Mouse (Mus musculus): ENCODE data around the gene Nek5. TPM values are rescaled to one million over a fixed set of nuclear protein-coding genes. Genes with fewer than 3 reads are reported as not detected.

The Nek5 gene
- 1.3 and 1.7 TPM in 2 replicates for polyA plus RNA-seq (2014; fragmentation: Nextera tagmentation; extraction: Ambion mirVana)

- DNase-seq (ENCODE audit: low spot score) (peak; percentile 53), ATAC-seq (ENCODE audit: low FRiP score) (peak; percentile 53; the same call in 1 of the 2 replicates)
- H3K4me1 ChIP-seq (replicated peaks; ENCODE audit: control insufficient read depth, insufficient read depth, low read length) = peaks cover 6% of the 10 kb centered on the region; the same call in 1 of the 2 replicates
- peak within 1 kb of the TSS; percentile 24; the same call in 1 of the 2 replicates for H3K9ac ChIP-seq
- no peaks in the 10 kb centered on the region for H3K27me3 ChIP-seq (ENCODE audit: control insufficient read depth, insufficient read depth, low read length)
- H3K9me3 ChIP-seq (ENCODE audit: control insufficient read depth, low read length) = no peaks in the 10 kb centered on the region
- H3K36me3 ChIP-seq (replicated peaks; ENCODE audit: control insufficient read depth, insufficient read depth) = peaks cover 31% of the 10 kb centered on the region; the same call in 1 of the 2 replicates
- peak within 1 kb of the TSS; percentile 30 for H3K4me3 ChIP-seq (replicated peaks; ENCODE audit: low read length)
- no peak within 1 kb of the TSS for H3K27ac ChIP-seq
- WGBS = 1% methylated on average over 28 of the region's 29 CpGs
- peak within 1 kb of the TSS; percentile 66 for H3K4me2 ChIP-seq (replicated peaks)
Measured at GRCm38 (mm10) chr8:22124220-22125152, at the start of gene Nek5. TSS of gene Nek5 (minus strand) at chr8:22125053.

GRCm38 (mm10) chr8:22169167-22169566 lies 44.3 kb upstream of the Nek5 start:
- Histone ChIP-seq H3K4me3 (replicated peaks; ENCODE audit: low read length) (no peak overlapping the region), H3K9me3 (ENCODE audit: control insufficient read depth, low read length) (no peaks in the 10 kb centered on the region), H3K4me2 (replicated peaks) (no peak overlapping the region), H3K9ac (no peak overlapping the region), H3K27me3 (ENCODE audit: control insufficient read depth, insufficient read depth, low read length) (no peaks in the 10 kb centered on the region), H3K36me3 (replicated peaks; ENCODE audit: control insufficient read depth, insufficient read depth) (peaks cover 11% of the 10 kb centered on the region; the same call in 1 of the 2 replicates), H3K4me1 (replicated peaks; ENCODE audit: control insufficient read depth, insufficient read depth, low read length) (peaks cover 6% of the 10 kb centered on the region; the same call in 1 of the 2 replicates), H3K27ac (no peak overlapping the region)
- ATAC-seq (ENCODE audit: low FRiP score) (no peak), DNase-seq (ENCODE audit: low spot score) (no peak)
- 88% methylated on average over 5 of the region's 5 CpGs for WGBS

- peak within 1 kb of the TSS; percentile 51 for H3K4me3 ChIP-seq (replicated peaks; ENCODE audit: low read length)
- H3K27ac ChIP-seq = peak within 1 kb of the TSS; percentile 81
- peak; percentile 99 for ATAC-seq (ENCODE audit: low FRiP score)
- no peaks in the 10 kb centered on the region for H3K9me3 ChIP-seq (ENCODE audit: control insufficient read depth, low read length)
- under 1% methylated on average over 41 of the region's 43 CpGs for WGBS
- peak within 1 kb of the TSS; percentile 63 for H3K9ac ChIP-seq
- no peaks in the 10 kb centered on the region for H3K27me3 ChIP-seq (ENCODE audit: control insufficient read depth, insufficient read depth, low read length)
- peak; percentile 87 for DNase-seq (ENCODE audit: low spot score)
- H3K4me1 ChIP-seq (replicated peaks; ENCODE audit: control insufficient read depth, insufficient read depth, low read length) = peaks cover 6% of the 10 kb centered on the region; the same call in 1 of the 2 replicates
- H3K4me2 ChIP-seq (replicated peaks) = peak within 1 kb of the TSS; percentile 65
- H3K36me3 ChIP-seq (replicated peaks; ENCODE audit: control insufficient read depth, insufficient read depth) = peaks cover 11% of the 10 kb centered on the region; the same call in 1 of the 2 replicates
Measured at GRCm38 (mm10) chr8:22166080-22166603, 41.3 kb upstream of the Nek5 start, which contains the start of gene Nek3. TSS of gene Nek3 (minus strand) at chr8:22166435.

- DNase-seq (ENCODE audit: low spot score) = no peak
- 60% methylated on average over 10 of the region's 10 CpGs for WGBS
- peak; percentile 39 for ATAC-seq (ENCODE audit: low FRiP score)
Measured at GRCm38 (mm10) chr8:22165251-22166079, 40.6 kb upstream of the Nek5 start.

GRCm38 (mm10) chr8:22164431-22164830 lies 39.6 kb upstream of the Nek5 start:
- Histone ChIP-seq H3K4me1 (replicated peaks; ENCODE audit: control insufficient read depth, insufficient read depth, low read length) (peaks cover 6% of the 10 kb centered on the region; the same call in 1 of the 2 replicates), H3K4me2 (replicated peaks) (no peak overlapping the region), H3K27me3 (ENCODE audit: control insufficient read depth, insufficient read depth, low read length) (no peaks in the 10 kb centered on the region), H3K9me3 (ENCODE audit: control insufficient read depth, low read length) (no peaks in the 10 kb centered on the region), H3K9ac (no peak overlapping the region), H3K27ac (no peak overlapping the region), H3K4me3 (replicated peaks; ENCODE audit: low read length) (no peak overlapping the region), H3K36me3 (replicated peaks; ENCODE audit: control insufficient read depth, insufficient read depth) (peaks cover 18% of the 10 kb centered on the region; the same call in 1 of the 2 replicates)
- ATAC-seq (ENCODE audit: low FRiP score) = no peak
- no peak for DNase-seq (ENCODE audit: low spot score)
- 93% methylated on average over 10 of the region's 10 CpGs for WGBS

More at GRCm38 (mm10) chr8:22165251-22166079, 40.6 kb upstream of the Nek5 start:
- no peaks in the 10 kb centered on the region for H3K27me3 ChIP-seq (ENCODE audit: control insufficient read depth, insufficient read depth, low read length)
- H3K4me1 ChIP-seq (replicated peaks; ENCODE audit: control insufficient read depth, insufficient read depth, low read length) = peaks cover 6% of the 10 kb centered on the region; the same call in 1 of the 2 replicates
- no peaks in the 10 kb centered on the region for H3K9me3 ChIP-seq (ENCODE audit: control insufficient read depth, low read length)
- peak overlapping the region; percentile 63 for H3K9ac ChIP-seq
- H3K4me2 ChIP-seq (replicated peaks) = peak overlapping the region; percentile 65
- H3K4me3 ChIP-seq (replicated peaks; ENCODE audit: low read length) = peak overlapping the region; percentile 51
- H3K36me3 ChIP-seq (replicated peaks; ENCODE audit: control insufficient read depth, insufficient read depth) = peaks cover 11% of the 10 kb centered on the region; the same call in 1 of the 2 replicates
- H3K27ac ChIP-seq = peak overlapping the region; percentile 81

GRCm38 (mm10) chr8:22162206-22162605 lies 37.4 kb upstream of the Nek5 start:
- no peak overlapping the region for H3K4me3 ChIP-seq (replicated peaks; ENCODE audit: low read length)
- H3K27me3 ChIP-seq (ENCODE audit: control insufficient read depth, insufficient read depth, low read length) = no peaks in the 10 kb centered on the region
- ATAC-seq (ENCODE audit: low FRiP score) = no peak
- no peak overlapping the region for H3K27ac ChIP-seq
- H3K36me3 ChIP-seq (replicated peaks; ENCODE audit: control insufficient read depth, insufficient read depth) = 0 out of 2 replicates have a peak, but pooled peaks cover 12% of the 10 kb centered on the region
- no peak for DNase-seq (ENCODE audit: low spot score)
- 91% methylated on average over 8 of the region's 8 CpGs for WGBS
- H3K9ac ChIP-seq = no peak overlapping the region
- H3K4me2 ChIP-seq (replicated peaks) = no peak overlapping the region
- H3K4me1 ChIP-seq (replicated peaks; ENCODE audit: control insufficient read depth, insufficient read depth, low read length) = peaks cover 6% of the 10 kb centered on the region; the same call in 1 of the 2 replicates
- H3K9me3 ChIP-seq (ENCODE audit: control insufficient read depth, low read length) = no peaks in the 10 kb centered on the region

- Histone ChIP-seq H3K27me3 (ENCODE audit: control insufficient read depth, insufficient read depth, low read length) (no peaks in the 10 kb centered on the region), H3K4me3 (replicated peaks; ENCODE audit: low read length) (no peak overlapping the region), H3K27ac (no peak overlapping the region), H3K9ac (no peak overlapping the region), H3K36me3 (replicated peaks; ENCODE audit: control insufficient read depth, insufficient read depth) (peaks cover 10% of the 10 kb centered on the region), H3K4me1 (replicated peaks; ENCODE audit: control insufficient read depth, insufficient read depth, low read length) (no peaks in the 10 kb centered on the region), H3K4me2 (replicated peaks) (no peak overlapping the region), H3K9me3 (ENCODE audit: control insufficient read depth, low read length) (no peaks in the 10 kb centered on the region)
- WGBS = 76% methylated on average over 3 of the region's 3 CpGs
- ATAC-seq (ENCODE audit: low FRiP score) (no peak), DNase-seq (ENCODE audit: low spot score) (no peak)
Measured at GRCm38 (mm10) chr8:22150345-22150663, 25.5 kb upstream of the Nek5 start.

- no peak overlapping the region for H3K27ac ChIP-seq
- no peaks in the 10 kb centered on the region for H3K9me3 ChIP-seq (ENCODE audit: control insufficient read depth, low read length)
- no peaks in the 10 kb centered on the region for H3K27me3 ChIP-seq (ENCODE audit: control insufficient read depth, insufficient read depth, low read length)
- H3K9ac ChIP-seq = no peak overlapping the region
- H3K36me3 ChIP-seq (replicated peaks; ENCODE audit: control insufficient read depth, insufficient read depth) = peaks cover 10% of the 10 kb centered on the region
- WGBS = 94% methylated on average over 11 of the region's 11 CpGs
- H3K4me1 ChIP-seq (replicated peaks; ENCODE audit: control insufficient read depth, insufficient read depth, low read length) = no peaks in the 10 kb centered on the region
- ATAC-seq (ENCODE audit: low FRiP score) = no peak
- DNase-seq (ENCODE audit: low spot score) = no peak
- no peak overlapping the region for H3K4me2 ChIP-seq (replicated peaks)
- no peak overlapping the region for H3K4me3 ChIP-seq (replicated peaks; ENCODE audit: low read length)
Measured at GRCm38 (mm10) chr8:22149643-22150344, 24.9 kb upstream of the Nek5 start.

Measured in hindbrain, embryonic 14.5 days (tissue).